In genomic region chr1:90440638-90441037, GRCm38 (mm10) we compare ENCODE assay signal across 12 mouse cellular contexts.
DNase-seq lines count a peak whose midpoint lies in the region; ATAC-seq and TF ChIP-seq lines count a peak whose summit lies in the region.
"Had no signal": no experiment of that assay in that cellular context is flagged by ENCODE, and none has a peak within 500 bp of the region (broad histone marks: within the 10 kb centered on the region; RNA-seq: fewer than 3 reads in every experiment).

No protein-coding gene starts in this region.

- no peak overlapping the region for H3K4me2 ChIP-seq in forebrain, embryonic 15.5 days (replicated peaks)
- no peak overlapping the region for H3K4me2 ChIP-seq in limb, embryonic 12.5 days
- H3K4me2 ChIP-seq: heart, embryonic 13.5 days had no signal

- intact Hi-C loops in gastrocnemius, adult 2 months (cut with DNase I): no loop called here

- DNase-seq in lung, postnatal 25 days (ENCODE audit: low spot score): peak; percentile 24
- no peak for DNase-seq in lung, postnatal 14 days
- no peak for DNase-seq in spleen, postnatal 36 days (ENCODE audit: low spot score in 2 of 2)
- no peak for DNase-seq in embryo, embryonic 9.5 days (ENCODE audit: extremely low spot score)
- no peak for DNase-seq in gastrocnemius, adult 2 months
- DNase-seq: cerebellum, postnatal 10 days; right cerebral cortex, postnatal 14 days had no signal

- H3K9me3 ChIP-seq in forebrain, embryonic 15.5 days: no peaks in the 10 kb centered on the region
- H3K9me3 ChIP-seq in limb, embryonic 12.5 days: no peaks in the 10 kb centered on the region
- H3K9me3 ChIP-seq: heart, embryonic 13.5 days had no signal

- WGBS in forebrain, embryonic 15.5 days: 7% methylated on average over 1 of the region's 1 CpGs
- 26% methylated on average over 1 of the region's 1 CpGs for WGBS in limb, embryonic 12.5 days

- no peaks in the 10 kb centered on the region for H3K36me3 ChIP-seq in forebrain, embryonic 15.5 days
- H3K36me3 ChIP-seq in limb, embryonic 12.5 days: no peaks in the 10 kb centered on the region
- H3K36me3 ChIP-seq: heart, embryonic 13.5 days had no signal

- ATAC-seq in forebrain, embryonic 15.5 days (replicated peaks): 0 out of 2 replicates have a peak, but pooled peaks have one; percentile 35
- ATAC-seq in limb, embryonic 12.5 days (ENCODE audit: insufficient number of reproducible peaks, insufficient read depth, low FRiP score, low TSS enrichment, low read depth): no peak
- ATAC-seq: intestine, postnatal 0 days; lung, postnatal 0 days had no signal

- no peak overlapping the region for H3K4me3 ChIP-seq in forebrain, embryonic 15.5 days
- H3K4me3 ChIP-seq in limb, embryonic 12.5 days (replicated peaks): no peak overlapping the region
- no peak overlapping the region for H3K4me3 ChIP-seq in gastrocnemius, adult 2 months
- H3K4me3 ChIP-seq: heart, embryonic 13.5 days had no signal

- no peaks in the 10 kb centered on the region for H3K27me3 ChIP-seq in forebrain, embryonic 15.5 days
- peaks cover 7% of the 10 kb centered on the region; the same call in 1 of the 2 replicates for H3K27me3 ChIP-seq in limb, embryonic 12.5 days

- no peak overlapping the region for H3K27ac ChIP-seq in forebrain, embryonic 15.5 days (replicated peaks)
- peak overlapping the region; percentile 51; the same call in 1 of the 2 replicates for H3K27ac ChIP-seq in limb, embryonic 12.5 days
- H3K27ac ChIP-seq in gastrocnemius, adult 2 months: no peak overlapping the region
- H3K27ac ChIP-seq: heart, embryonic 13.5 days had no signal

- H3K9ac ChIP-seq in forebrain, embryonic 15.5 days (replicated peaks): no peak overlapping the region
- no peak overlapping the region for H3K9ac ChIP-seq in limb, embryonic 12.5 days (replicated peaks)
- H3K9ac ChIP-seq: heart, embryonic 13.5 days had no signal

- H3K4me1 ChIP-seq in forebrain, embryonic 15.5 days: no peaks in the 10 kb centered on the region
- peaks cover 56% of the 10 kb centered on the region for H3K4me1 ChIP-seq in limb, embryonic 12.5 days (replicated peaks)

- TF ChIP-seq CTCF in gastrocnemius, adult 2 months (IDR thresholded peaks at IDR 0.05): no peak
